Mouse (Mus musculus) hematopoietic multipotent progenitor cell, adult 10-12 weeks (in vitro differentiated cells): ENCODE results near the gene Gm10663. TPM values are rescaled to one million over a fixed set of nuclear protein-coding genes. Genes with fewer than 3 reads are reported as not detected.

Experiments
- polyA plus RNA-seq: library from polyadenylated mRNA; stranded (reverse); fragments of >175 nt; gene quantifications from 2 replicates; pipeline ENCODE4 v1.2.3, GENCODE M21; 2012; ENCODE audit warnings: low replicate concordance

Gm10663 gene
- polyA plus RNA-seq: not detected in 2 replicates

DNA sequence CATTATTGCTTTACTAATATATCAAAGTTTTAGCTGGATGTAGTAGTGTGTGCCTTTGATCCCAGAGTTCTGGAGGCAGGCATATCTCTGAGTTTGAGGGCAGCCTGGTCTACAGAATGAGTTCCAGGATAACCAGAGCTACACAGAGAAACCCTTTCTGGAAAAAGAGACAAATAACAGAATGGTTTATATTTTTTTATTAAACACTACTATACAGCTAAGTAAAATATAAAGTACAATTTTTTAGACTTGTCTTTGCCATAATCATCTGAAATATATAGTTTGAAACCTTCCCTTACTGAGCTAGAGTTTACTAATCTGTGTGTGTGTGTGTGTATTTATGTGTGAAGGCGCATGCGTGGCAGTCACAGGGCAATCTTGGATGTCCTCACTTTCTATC is at the start of gene Gm10663:
Gm10663 (plus strand) TSS at position 301 of the 400 bp plus-strand sequence.

DNA sequence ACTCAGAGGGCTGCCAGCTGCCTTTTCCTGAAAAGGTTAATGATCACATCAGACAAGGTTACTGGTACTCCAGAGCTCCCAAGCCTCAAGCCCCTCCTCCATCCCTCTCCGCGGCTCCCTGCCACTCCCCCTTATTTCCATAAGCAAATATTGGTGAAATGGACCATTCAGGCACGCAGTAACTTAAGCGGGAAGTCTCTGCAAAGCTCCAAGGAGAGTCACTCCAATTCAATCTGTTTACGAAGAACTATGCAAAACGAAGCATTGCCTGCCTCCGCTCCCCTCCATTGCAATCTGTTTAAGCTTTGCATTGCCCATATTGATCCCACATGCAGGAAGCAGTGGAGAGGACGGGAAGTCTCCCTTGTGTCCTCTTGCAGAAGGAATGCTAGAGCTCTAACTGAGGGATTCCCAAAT is 37.7 kb upstream of the Gm10663 start, which contains the start of gene Apela:
Apela (minus strand) TSS at position 220 of the 417 bp plus-strand sequence.

Other genes with a start within 250 kb of the Gm10663 start
- gene Klhl2, start 225.0 kb upstream of the Gm10663 start, polyA plus RNA-seq: 4.5 and 4.7 TPM in 2 replicates
- 54.8 and 97.1 TPM in 2 replicates for gene Tmem192, start 127.8 kb upstream of the Gm10663 start, polyA plus RNA-seq
- gene Trim75, start 87.2 kb upstream of the Gm10663 start, polyA plus RNA-seq: not detected in 2 replicates
- gene Trim61, start 56.5 kb upstream of the Gm10663 start, polyA plus RNA-seq: not detected in 2 replicates
- gene Trim60, start 56.4 kb upstream of the Gm10663 start, polyA plus RNA-seq: not detected in 2 replicates
- not detected in 2 replicates for gene Apela, start 37.7 kb upstream of the Gm10663 start, polyA plus RNA-seq
- gene BC030870, start 54.5 kb downstream of the Gm10663 start, polyA plus RNA-seq: not detected in 2 replicates